Mouse (Mus musculus) embryo, embryonic 11.5 days (tissue): ENCODE results near the gene Iyd.

Experiments
- DNase-seq: peaks from one replicate; pipeline ENCODE4 v3.0.0-alpha.2; 2012; ENCODE audit warnings: low read depth, low spot score

Iyd gene

GRCm38 (mm10) chr10:3549384-3549783 is 9.3 kb downstream of the Iyd start:
- no peak for DNase-seq

- no peak for DNase-seq
Measured at GRCm38 (mm10) chr10:3555128-3555527, 15.1 kb downstream of the Iyd start.

- no peak for DNase-seq
Measured at GRCm38 (mm10) chr10:3556538-3556937, 16.5 kb downstream of the Iyd start.

GRCm38 (mm10) chr10:3559136-3559535 is 19.1 kb downstream of the Iyd start:
- no peak for DNase-seq

- no peak for DNase-seq
Measured at GRCm38 (mm10) chr10:3562165-3562564, 22.1 kb downstream of the Iyd start.

- no peak for DNase-seq
Measured at GRCm38 (mm10) chr10:3565126-3565525, 25.1 kb downstream of the Iyd start.

GRCm38 (mm10) chr10:3567821-3568220 is 27.8 kb downstream of the Iyd start:
- no peak for DNase-seq

GRCm38 (mm10) chr10:3572723-3573649 is 32.9 kb downstream of the Iyd start:
- DNase-seq: peak; percentile 20

GRCm38 (mm10) chr10:3573905-3574500 is 34.0 kb downstream of the Iyd start:
- DNase-seq: no peak

GRCm38 (mm10) chr10:3590632-3591031 is 50.6 kb downstream of the Iyd start:
- no peak for DNase-seq

- DNase-seq: no peak
Measured at GRCm38 (mm10) chr10:3591790-3592189, 51.8 kb downstream of the Iyd start.

GRCm38 (mm10) chr10:3596697-3597096 is 56.7 kb downstream of the Iyd start:
- peak; percentile 19 for DNase-seq

GRCm38 (mm10) chr10:3597760-3598159 is 57.7 kb downstream of the Iyd start:
- DNase-seq: no peak
